Mouse (Mus musculus): ENCODE data around the gene Trpv6. TPM values are rescaled to one million over a fixed set of nuclear protein-coding genes. Genes with fewer than 3 reads are reported as not detected.

Gene Trpv6
- polyA plus RNA-seq, 1 experiment from 2014 or later: 0.07 TPM

Other genes starting within 250 kb of the Trpv6 start
- not detected in 2 replicates for gene Gm5771, start 244.0 kb downstream of the Trpv6 start, polyA plus RNA-seq (2014; fragmentation: Nextera tagmentation; extraction: Ambion mirVana)
- not detected in 2 replicates for gene Gm10334, start 190.3 kb downstream of the Trpv6 start, polyA plus RNA-seq (2014; fragmentation: Nextera tagmentation; extraction: Ambion mirVana)
- gene Prss1, start 177.5 kb downstream of the Trpv6 start, polyA plus RNA-seq (2014; fragmentation: Nextera tagmentation; extraction: Ambion mirVana): not detected in 2 replicates
- 0.22 TPM in 1 of 2 replicates, not detected in the other for gene Prss2, start 114.6 kb downstream of the Trpv6 start, polyA plus RNA-seq (2014; fragmentation: Nextera tagmentation; extraction: Ambion mirVana)
- 5.7 and 6.3 TPM in 2 replicates for gene Ephb6, start 30.9 kb downstream of the Trpv6 start, polyA plus RNA-seq (2014; fragmentation: Nextera tagmentation; extraction: Ambion mirVana)
- 0.07 TPM in 1 of 2 replicates, not detected in the other for gene Trpv5, start 44.4 kb upstream of the Trpv6 start, polyA plus RNA-seq (2014; fragmentation: Nextera tagmentation; extraction: Ambion mirVana)
- gene Llcfc1, start 48.0 kb upstream of the Trpv6 start, polyA plus RNA-seq (2014; fragmentation: Nextera tagmentation; extraction: Ambion mirVana): not detected in 2 replicates
- 150 and 153 TPM in 2 replicates for gene Kel, start 67.9 kb upstream of the Trpv6 start, polyA plus RNA-seq (2014; fragmentation: Nextera tagmentation; extraction: Ambion mirVana)
- not detected in 2 replicates for gene Olfr459, start 138.8 kb upstream of the Trpv6 start, polyA plus RNA-seq (2014; fragmentation: Nextera tagmentation; extraction: Ambion mirVana)
- not detected in 2 replicates for gene Pip, start 211.1 kb upstream of the Trpv6 start, polyA plus RNA-seq (2014; fragmentation: Nextera tagmentation; extraction: Ambion mirVana)
- not detected in 2 replicates for gene Sval2, start 216.6 kb upstream of the Trpv6 start, polyA plus RNA-seq (2014; fragmentation: Nextera tagmentation; extraction: Ambion mirVana)